Comparison of ENCODE assay signal across 23 mouse cellular contexts in genomic region chr10:25503250-25503649, GRCm38 (mm10). TPM values are rescaled to one million over a fixed set of nuclear protein-coding genes. Genes with fewer than 3 reads are reported as not detected.
DNase-seq lines count a peak whose midpoint lies in the region; ATAC-seq and TF ChIP-seq lines count a peak whose summit lies in the region.
"Had no signal": no experiment of that assay in that cellular context is flagged by ENCODE, and none has a peak within 500 bp of the region (broad histone marks: within the 10 kb centered on the region; RNA-seq: fewer than 3 reads in every experiment).

No protein-coding gene starts in this region.

- H3K9ac ChIP-seq in lung, embryonic 14.5 days = no peak overlapping the region
- no peak overlapping the region for H3K9ac ChIP-seq in lung, postnatal 0 days (replicated peaks; ENCODE audit: low read depth)

- peak; percentile 56 for DNase-seq in heart, adult 11 months
- DNase-seq in heart, postnatal 25 days (ENCODE audit: low spot score) = no peak
- DNase-seq in lung, embryonic 14.5 days = peak; percentile 21
- DNase-seq in lung, postnatal 0 days (ENCODE audit: low spot score) = no peak
- DNase-seq: adrenal gland, adult 2 months; adrenal gland, adult 8-10 months; adrenal gland, postnatal 10 days; adrenal gland, postnatal 14 days; adrenal gland, postnatal 25 days; adrenal gland, postnatal 36 days; B cell, adult 2 months; cerebellum, adult 11 months; cerebellum, adult 11-12 months; cerebellum, adult 18-20 months had no signal

- ATAC-seq in lung, embryonic 14.5 days (ENCODE audit: insufficient read depth) = peak; percentile 58; the same call in 1 of the 2 replicates
- no peak for ATAC-seq in lung, postnatal 0 days
- ATAC-seq: activated CD4-positive, CD25-positive, alpha-beta regulatory T cell, adult 4 months; CD4-positive, CD25-positive, alpha-beta regulatory T cell, adult 4 months; Patski had no signal

- no peak overlapping the region for H3K4me2 ChIP-seq in lung, embryonic 14.5 days
- no peak overlapping the region for H3K4me2 ChIP-seq in lung, postnatal 0 days (replicated peaks; ENCODE audit: low read depth, low read length)

- 38% methylated on average over 5 of the region's 5 CpGs for WGBS in lung, embryonic 14.5 days
- 56% methylated on average over 5 of the region's 5 CpGs for WGBS in lung, postnatal 0 days

- no peaks in the 10 kb centered on the region for H3K4me1 ChIP-seq in lung, embryonic 14.5 days (ENCODE audit: insufficient read depth)
- no peaks in the 10 kb centered on the region for H3K4me1 ChIP-seq in lung, postnatal 0 days (ENCODE audit: insufficient read depth, low read depth, low read length)

- no peak for TF ChIP-seq EP300 in lung, postnatal 0 days (IDR thresholded peaks at IDR 0.05)

- H3K27ac ChIP-seq in lung, embryonic 14.5 days (ENCODE audit: low read depth) = no peak overlapping the region
- no peak overlapping the region for H3K27ac ChIP-seq in lung, postnatal 0 days (ENCODE audit: low read length)

- H3K4me3 ChIP-seq in lung, embryonic 14.5 days (ENCODE audit: low read depth, low read length) = no peak overlapping the region
- H3K4me3 ChIP-seq in lung, postnatal 0 days (ENCODE audit: low read depth, low read length) = no peak overlapping the region

- H3K9me3 ChIP-seq in lung, embryonic 14.5 days (ENCODE audit: low read depth, low read length) = no peaks in the 10 kb centered on the region
- no peaks in the 10 kb centered on the region for H3K9me3 ChIP-seq in lung, postnatal 0 days (ENCODE audit: low read length)
- H3K9me3 ChIP-seq: G1E had no signal

- H3K36me3 ChIP-seq in lung, embryonic 14.5 days (ENCODE audit: insufficient read depth) = peaks cover 50% of the 10 kb centered on the region
- peaks cover 17% of the 10 kb centered on the region; the same call in 1 of the 2 replicates for H3K36me3 ChIP-seq in lung, postnatal 0 days (ENCODE audit: insufficient read depth, low read length)
- H3K36me3 ChIP-seq: G1E had no signal

- intact Hi-C loops in heart, postnatal 25 days (cut with DNase I) = no loop called here

- no peak for TF ChIP-seq CTCF in lung, embryonic 14.5 days (IDR thresholded peaks at IDR 0.05; ENCODE audit: low read depth)
- no peak for TF ChIP-seq CTCF in lung, postnatal 0 days (IDR thresholded peaks at IDR 0.05)

- no peaks in the 10 kb centered on the region for H3K27me3 ChIP-seq in lung, embryonic 14.5 days (ENCODE audit: insufficient read depth, low read length)
- no peaks in the 10 kb centered on the region for H3K27me3 ChIP-seq in lung, postnatal 0 days (replicated peaks; ENCODE audit: insufficient read depth, low read length)
- H3K27me3 ChIP-seq: CH12.LX, Patski had no signal

RNA-seq across cellular contexts. Expression of gene Smlr1, which starts 32.8 kb away (rescaled TPM):
- total RNA-seq in heart, postnatal 25 days (2021) = not detected
- polyA plus RNA-seq in lung, embryonic 14.5 days (2014; fragmentation: Nextera tagmentation; extraction: Ambion mirVana) = not detected in 2 replicates
- not detected in 2 replicates for polyA plus RNA-seq in lung, postnatal 0 days (2015; fragmentation: Nextera tagmentation; extraction: Ambion mirVana)
- total RNA-seq: adrenal gland, adult 18-20 months; adrenal gland, adult 2 months; adrenal gland, adult 8-10 months; adrenal gland, postnatal 25 days; adrenal gland, postnatal 36 days; CH12.LX; ES-E14; MEL had no signal
- polyA plus RNA-seq: activated CD4-positive, CD25-positive, alpha-beta regulatory T cell, adult 4 months; adrenal gland, adult 2 months; C2C12; CD4-positive, CD25-positive, alpha-beta regulatory T cell, adult 4 months; G1E; Patski had no signal

Comparison
In these comparisons a context has a peak if more than half of its experiments do, and no peak if none do; other contexts are left out.
1. DNase-seq: peak in heart, adult 11 months (single experiment) and lung, embryonic 14.5 days (single experiment); none in heart, postnatal 25 days (single experiment) and lung, postnatal 0 days (single experiment).